Mouse (Mus musculus): ENCODE data around the gene Cdkn2aipnl. TPM values are rescaled to one million over a fixed set of nuclear protein-coding genes. Genes with fewer than 3 reads are reported as not detected.
A peak's percentile ranks its signal among the peaks of the same experiment; 100 is the strongest.

The Cdkn2aipnl gene
- polyA plus RNA-seq, 1 experiment from 2014 or later = 114 TPM

DNA sequence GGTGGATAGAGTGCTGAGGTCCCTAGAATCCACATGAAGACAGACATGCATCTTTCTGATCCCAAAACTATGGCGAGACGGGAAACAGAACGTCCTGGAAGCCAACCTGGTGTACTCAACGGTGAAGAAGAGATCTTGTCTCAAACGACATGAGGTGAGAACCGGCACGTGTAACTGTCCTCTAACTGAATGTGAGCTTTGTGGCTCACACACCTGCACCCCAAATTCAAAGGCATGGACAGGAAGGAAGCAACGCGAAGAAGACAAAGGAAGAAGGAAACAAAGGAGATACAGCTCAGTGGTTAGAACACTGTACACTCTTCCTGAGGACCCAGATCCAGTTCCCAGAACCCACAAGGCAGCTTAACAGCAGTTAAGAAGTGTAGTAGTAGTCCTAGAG, 17.5 kb upstream of the Cdkn2aipnl start:
- Histone ChIP-seq H3K27me3 (no peaks in the 10 kb centered on the region), H3K4me3 (replicated peaks) (no peak overlapping the region), H3K27ac (no peak overlapping the region), H3K4me2 (no peak overlapping the region), H3K9me3 (no peaks in the 10 kb centered on the region), H3K9ac (no peak overlapping the region), H3K36me3 (replicated peaks) (no peaks in the 10 kb centered on the region), H3K4me1 (peaks cover 6% of the 10 kb centered on the region; the same call in 1 of the 2 replicates)
- no peak for ATAC-seq (ENCODE audit: low FRiP score)
- WGBS = 91% methylated on average over 9 of the region's 9 CpGs

DNA sequence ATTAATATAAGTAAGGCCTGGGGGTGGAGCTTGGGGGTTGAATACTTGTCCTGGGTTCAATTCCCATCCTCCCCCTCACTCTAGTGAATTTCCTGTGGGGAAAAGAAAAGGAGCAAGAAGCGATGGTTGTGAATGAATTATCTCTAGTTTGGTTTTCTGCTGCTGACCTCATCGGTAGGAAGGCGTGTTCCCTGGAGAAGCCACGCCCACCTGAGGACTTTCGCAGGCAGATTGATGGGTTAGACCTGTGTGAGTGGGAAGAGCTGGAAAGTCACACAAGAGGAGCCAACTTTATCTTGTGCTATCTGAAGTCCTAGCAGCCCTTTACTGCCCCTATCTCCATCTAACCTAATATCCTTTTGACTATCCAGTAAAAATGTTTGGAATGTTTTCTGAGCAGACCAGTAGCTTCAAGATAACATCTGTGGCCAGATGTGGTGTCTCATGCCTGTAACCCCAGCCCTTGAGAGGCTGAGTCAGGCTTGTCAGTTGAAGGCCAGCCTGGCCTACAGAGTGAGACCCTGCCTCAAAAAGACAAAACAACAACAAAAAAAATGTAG, 15.5 kb upstream of the Cdkn2aipnl start:
- Histone ChIP-seq H3K4me1 (no peaks in the 10 kb centered on the region), H3K27me3 (no peaks in the 10 kb centered on the region), H3K9me3 (no peaks in the 10 kb centered on the region), H3K9ac (no peak overlapping the region), H3K4me3 (replicated peaks) (no peak overlapping the region), H3K4me2 (no peak overlapping the region), H3K27ac (no peak overlapping the region), H3K36me3 (replicated peaks) (no peaks in the 10 kb centered on the region)
- no peak for ATAC-seq (ENCODE audit: low FRiP score)
- 59% methylated on average over 5 of the region's 5 CpGs for WGBS

DNA sequence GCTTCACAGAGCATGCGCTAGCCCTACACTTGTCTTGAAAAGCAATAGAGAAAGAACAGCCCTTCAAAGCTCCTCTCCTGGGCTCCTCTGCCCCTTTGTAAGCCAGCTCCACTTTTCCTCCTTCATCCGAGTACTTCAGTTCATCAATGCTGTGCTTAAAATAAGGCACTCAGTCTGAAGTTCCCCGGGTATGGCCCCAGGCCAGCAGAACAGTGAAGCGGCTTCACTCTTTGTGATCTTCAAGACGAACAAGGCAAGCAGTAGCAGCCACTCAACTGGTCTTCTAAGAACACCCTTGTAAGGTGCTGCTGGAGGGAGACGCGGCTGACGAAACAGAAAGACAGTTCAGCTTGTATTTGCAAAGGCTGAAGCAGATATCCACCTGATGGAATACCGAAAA, 11.3 kb upstream of the Cdkn2aipnl start:
- no peaks in the 10 kb centered on the region for H3K4me1 ChIP-seq
- WGBS = 77% methylated on average over 9 of the region's 9 CpGs
- H3K36me3 ChIP-seq (replicated peaks) = no peaks in the 10 kb centered on the region
- H3K9me3 ChIP-seq = no peaks in the 10 kb centered on the region
- no peak overlapping the region for H3K4me2 ChIP-seq
- no peak overlapping the region for H3K4me3 ChIP-seq (replicated peaks)
- no peak overlapping the region for H3K27ac ChIP-seq
- H3K27me3 ChIP-seq = no peaks in the 10 kb centered on the region
- no peak overlapping the region for H3K9ac ChIP-seq
- no peak for ATAC-seq (ENCODE audit: low FRiP score)

DNA sequence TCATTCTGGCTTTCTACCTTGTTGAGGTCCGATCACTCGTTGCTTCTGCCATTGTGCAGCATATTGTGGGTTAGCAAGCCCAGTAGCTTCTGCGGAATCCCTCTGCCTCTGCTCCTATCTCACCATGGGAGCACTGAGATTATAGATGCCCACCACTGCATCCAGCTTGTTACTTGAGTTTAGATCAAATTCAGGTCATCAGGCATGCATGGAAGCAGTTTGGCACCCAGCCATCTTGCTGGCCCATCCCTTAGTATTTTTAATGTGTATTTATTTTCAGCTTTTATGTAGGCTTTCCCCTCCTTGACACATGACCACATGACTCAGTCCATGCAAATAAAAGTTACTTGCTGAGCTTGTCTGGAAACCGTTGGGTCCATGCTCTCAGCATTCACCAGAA, 9.7 kb upstream of the Cdkn2aipnl start:
- Histone ChIP-seq H3K4me1 (no peaks in the 10 kb centered on the region), H3K36me3 (replicated peaks) (no peaks in the 10 kb centered on the region), H3K27ac (no peak overlapping the region), H3K27me3 (no peaks in the 10 kb centered on the region), H3K9me3 (no peaks in the 10 kb centered on the region), H3K4me2 (no peak overlapping the region), H3K4me3 (replicated peaks) (no peak overlapping the region), H3K9ac (no peak overlapping the region)
- ATAC-seq (ENCODE audit: low FRiP score) = no peak
- 85% methylated on average over 4 of the region's 4 CpGs for WGBS

DNA sequence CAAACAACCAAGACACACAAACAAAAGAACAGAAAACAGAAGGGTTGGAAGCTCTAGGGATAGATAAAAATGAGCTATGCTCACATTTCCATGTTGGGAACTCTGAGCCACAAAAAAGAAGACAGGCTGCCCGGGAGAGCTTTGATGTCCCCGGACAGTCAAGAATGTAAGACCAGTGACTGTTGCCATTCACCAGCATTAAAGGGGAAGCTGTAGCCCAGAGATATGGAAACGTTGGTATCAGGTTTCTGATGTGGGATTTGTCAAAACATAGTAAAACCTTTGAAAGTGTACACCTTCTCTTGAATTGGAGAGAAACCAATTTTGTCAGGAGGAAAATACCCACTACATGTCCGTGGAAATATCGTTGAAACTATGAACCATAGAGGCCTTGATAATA, 8.0 kb upstream of the Cdkn2aipnl start:
- H3K36me3 ChIP-seq (replicated peaks) = no peaks in the 10 kb centered on the region
- no peaks in the 10 kb centered on the region for H3K27me3 ChIP-seq
- no peak overlapping the region for H3K9ac ChIP-seq
- WGBS = 84% methylated on average over 5 of the region's 5 CpGs
- no peak for ATAC-seq (ENCODE audit: low FRiP score)
- no peak overlapping the region for H3K27ac ChIP-seq
- no peaks in the 10 kb centered on the region for H3K9me3 ChIP-seq
- H3K4me1 ChIP-seq = no peaks in the 10 kb centered on the region
- H3K4me2 ChIP-seq = no peak overlapping the region
- H3K4me3 ChIP-seq (replicated peaks) = no peak overlapping the region

DNA sequence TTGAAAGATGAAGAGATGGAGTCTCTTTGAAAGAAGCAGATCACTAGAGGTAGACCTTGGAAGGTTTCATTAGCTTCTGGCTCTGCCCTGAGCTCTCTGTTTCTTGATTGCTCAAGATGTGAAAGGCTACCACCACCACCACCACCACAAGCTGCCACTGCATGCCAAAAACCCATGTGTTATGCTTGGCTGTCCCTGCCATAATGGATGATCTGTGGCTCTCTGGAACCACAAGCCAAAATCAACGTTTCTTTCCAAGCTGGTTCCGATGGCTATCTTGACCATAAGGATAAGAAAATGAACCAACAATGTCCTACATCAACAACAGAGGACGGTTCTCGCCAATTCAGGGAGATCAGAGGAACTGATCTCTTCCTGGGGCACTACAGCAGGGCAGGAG, 7.4 kb upstream of the Cdkn2aipnl start:
- no peak overlapping the region for H3K9ac ChIP-seq
- no peaks in the 10 kb centered on the region for H3K36me3 ChIP-seq (replicated peaks)
- no peak for ATAC-seq (ENCODE audit: low FRiP score)
- no peaks in the 10 kb centered on the region for H3K4me1 ChIP-seq
- H3K4me2 ChIP-seq = no peak overlapping the region
- H3K27ac ChIP-seq = no peak overlapping the region
- H3K4me3 ChIP-seq (replicated peaks) = no peak overlapping the region
- no peaks in the 10 kb centered on the region for H3K9me3 ChIP-seq
- 91% methylated on average over 4 of the region's 4 CpGs for WGBS
- no peaks in the 10 kb centered on the region for H3K27me3 ChIP-seq

DNA sequence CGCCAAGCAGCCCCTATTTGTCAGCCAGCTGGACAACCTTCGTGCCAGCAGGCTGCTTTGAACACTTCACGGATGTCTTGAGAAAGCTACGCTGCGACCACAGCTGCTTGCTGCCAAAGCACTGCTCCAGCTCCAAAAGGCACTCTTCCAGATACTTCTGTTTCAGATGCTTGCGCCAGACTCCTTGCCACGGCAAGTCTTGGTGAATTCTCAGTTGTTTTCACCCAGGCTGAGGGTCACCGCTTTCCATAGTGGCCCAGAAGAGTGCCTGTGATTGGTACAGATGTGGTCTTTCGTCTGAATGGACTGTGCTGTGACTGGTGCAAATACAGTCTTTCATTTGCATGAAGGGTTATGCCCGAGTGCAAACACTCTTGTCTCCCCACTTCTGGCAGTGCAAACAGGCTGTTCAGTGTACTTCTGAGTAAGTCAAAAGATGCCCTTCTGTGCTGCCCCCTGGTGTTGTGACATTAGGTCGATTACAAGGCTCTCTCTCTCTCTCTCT, 6.4 kb upstream of the Cdkn2aipnl start:
- no peak overlapping the region for H3K27ac ChIP-seq
- no peaks in the 10 kb centered on the region for H3K4me1 ChIP-seq
- WGBS = 74% methylated on average over 11 of the region's 11 CpGs
- no peak overlapping the region for H3K4me2 ChIP-seq
- no peaks in the 10 kb centered on the region for H3K9me3 ChIP-seq
- H3K27me3 ChIP-seq = no peaks in the 10 kb centered on the region
- H3K36me3 ChIP-seq (replicated peaks) = no peaks in the 10 kb centered on the region
- ATAC-seq (ENCODE audit: low FRiP score) = no peak
- H3K4me3 ChIP-seq (replicated peaks) = no peak overlapping the region
- H3K9ac ChIP-seq = no peak overlapping the region

DNA sequence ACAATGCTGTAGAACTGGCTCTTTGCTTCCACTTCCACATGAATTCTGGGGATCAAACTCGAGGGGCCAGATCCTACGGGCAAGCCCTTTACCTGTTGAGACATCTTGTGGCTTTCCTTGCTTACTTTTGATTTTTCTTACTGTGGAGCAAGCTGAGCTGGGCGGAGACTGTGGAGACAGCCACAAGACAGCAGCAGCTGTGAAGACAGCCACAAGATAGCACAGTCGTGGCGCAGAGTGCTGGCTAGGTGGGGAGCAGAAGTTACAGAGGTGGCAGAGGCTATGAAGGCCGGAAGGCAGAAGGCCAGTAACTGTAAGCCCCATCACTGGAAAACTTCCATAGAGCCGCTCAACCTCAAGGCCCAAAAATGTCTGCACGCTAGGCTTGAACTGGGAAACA, 5.7 kb upstream of the Cdkn2aipnl start:
- H3K36me3 ChIP-seq (replicated peaks) = no peaks in the 10 kb centered on the region
- no peaks in the 10 kb centered on the region for H3K4me1 ChIP-seq
- no peaks in the 10 kb centered on the region for H3K27me3 ChIP-seq
- no peak overlapping the region for H3K4me3 ChIP-seq (replicated peaks)
- no peaks in the 10 kb centered on the region for H3K9me3 ChIP-seq
- H3K4me2 ChIP-seq = no peak overlapping the region
- no peak for ATAC-seq (ENCODE audit: low FRiP score)
- WGBS = 90% methylated on average over 8 of the region's 8 CpGs
- no peak overlapping the region for H3K27ac ChIP-seq
- H3K9ac ChIP-seq = no peak overlapping the region

DNA sequence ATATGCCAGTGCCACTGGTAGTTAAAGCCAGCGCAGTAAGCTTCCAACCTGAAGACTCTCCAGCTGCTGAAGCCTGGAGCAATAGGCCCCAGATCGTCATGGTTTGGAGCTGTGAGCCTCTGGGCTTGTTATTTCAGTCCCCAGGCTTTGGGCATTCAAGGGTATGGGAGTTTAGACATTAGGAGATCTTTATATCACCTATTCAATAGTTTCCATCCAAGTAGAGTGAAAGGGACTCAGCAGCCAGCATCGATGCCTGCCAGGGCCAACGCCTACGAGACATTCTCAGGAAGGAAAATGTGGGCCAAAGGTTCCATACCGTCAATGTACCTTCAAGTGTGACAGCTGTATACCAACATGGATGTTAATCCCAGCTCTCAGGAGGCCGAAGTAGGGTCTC, 5.2 kb upstream of the Cdkn2aipnl start:
- H3K4me3 ChIP-seq (replicated peaks) = no peak overlapping the region
- H3K4me1 ChIP-seq = no peaks in the 10 kb centered on the region
- no peaks in the 10 kb centered on the region for H3K9me3 ChIP-seq
- H3K27me3 ChIP-seq = no peaks in the 10 kb centered on the region
- H3K9ac ChIP-seq = no peak overlapping the region
- H3K27ac ChIP-seq = no peak overlapping the region
- no peaks in the 10 kb centered on the region for H3K36me3 ChIP-seq (replicated peaks)
- H3K4me2 ChIP-seq = no peak overlapping the region
- no peak for ATAC-seq (ENCODE audit: low FRiP score)
- 91% methylated on average over 7 of the region's 7 CpGs for WGBS

DNA sequence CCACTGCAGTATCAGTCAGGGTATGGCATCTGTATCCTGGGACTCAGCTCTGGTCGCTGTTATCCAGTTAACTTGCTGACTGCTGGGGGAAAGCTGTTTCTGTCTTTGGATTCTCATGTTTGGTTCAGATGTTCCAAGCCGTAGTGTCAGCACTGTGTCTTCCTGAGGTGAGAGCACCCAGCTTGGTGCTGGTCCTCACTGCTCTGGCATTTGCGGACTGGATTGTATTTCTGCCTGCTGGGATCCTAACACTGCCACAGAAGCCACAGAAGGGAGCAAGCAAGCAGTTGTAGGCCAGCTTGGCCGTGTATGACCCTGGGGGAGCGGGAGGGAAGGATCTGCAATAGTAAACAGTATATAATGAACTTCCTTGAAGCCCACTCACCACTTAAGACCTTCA, 810 bp upstream of the Cdkn2aipnl start:
- H3K4me1 ChIP-seq = peaks cover 13% of the 10 kb centered on the region
- H3K27ac ChIP-seq = no peak overlapping the region
- no peaks in the 10 kb centered on the region for H3K9me3 ChIP-seq
- H3K27me3 ChIP-seq = no peaks in the 10 kb centered on the region
- 84% methylated on average over 5 of the region's 5 CpGs for WGBS
- no peak overlapping the region for H3K9ac ChIP-seq
- no peak overlapping the region for H3K4me3 ChIP-seq (replicated peaks)
- no peak for ATAC-seq (ENCODE audit: low FRiP score)
- H3K36me3 ChIP-seq (replicated peaks) = peaks cover 19% of the 10 kb centered on the region
- H3K4me2 ChIP-seq = no peak overlapping the region

DNA sequence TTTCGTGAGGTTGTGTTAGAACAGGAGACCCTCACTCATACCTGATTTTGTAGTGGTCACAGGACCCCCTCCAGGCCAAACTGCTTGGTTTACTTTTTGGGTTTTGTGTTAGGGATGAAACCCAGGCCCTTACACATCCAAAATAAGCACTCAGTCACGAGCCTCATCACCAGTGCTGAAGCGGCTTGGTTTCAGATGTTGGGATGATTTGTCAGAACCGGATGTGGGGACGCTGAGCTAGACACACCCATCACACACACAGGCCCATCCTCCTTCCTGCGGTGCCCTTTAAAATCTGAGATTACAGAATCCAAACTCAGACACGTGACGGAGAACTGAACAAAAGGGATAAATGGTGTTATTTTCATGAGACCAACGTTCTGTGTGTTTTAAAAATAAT, 1.4 kb downstream of the Cdkn2aipnl start:
- peaks cover 13% of the 10 kb centered on the region for H3K4me1 ChIP-seq
- H3K4me3 ChIP-seq (replicated peaks) = no peak overlapping the region
- no peaks in the 10 kb centered on the region for H3K9me3 ChIP-seq
- no peak for ATAC-seq (ENCODE audit: low FRiP score)
- 91% methylated on average over 9 of the region's 9 CpGs for WGBS
- H3K27ac ChIP-seq = no peak overlapping the region
- no peak overlapping the region for H3K9ac ChIP-seq
- no peaks in the 10 kb centered on the region for H3K27me3 ChIP-seq
- peaks cover 41% of the 10 kb centered on the region for H3K36me3 ChIP-seq (replicated peaks)
- H3K4me2 ChIP-seq = 0 out of 2 replicates have a peak overlapping the region, but pooled peaks have one; percentile 95

DNA sequence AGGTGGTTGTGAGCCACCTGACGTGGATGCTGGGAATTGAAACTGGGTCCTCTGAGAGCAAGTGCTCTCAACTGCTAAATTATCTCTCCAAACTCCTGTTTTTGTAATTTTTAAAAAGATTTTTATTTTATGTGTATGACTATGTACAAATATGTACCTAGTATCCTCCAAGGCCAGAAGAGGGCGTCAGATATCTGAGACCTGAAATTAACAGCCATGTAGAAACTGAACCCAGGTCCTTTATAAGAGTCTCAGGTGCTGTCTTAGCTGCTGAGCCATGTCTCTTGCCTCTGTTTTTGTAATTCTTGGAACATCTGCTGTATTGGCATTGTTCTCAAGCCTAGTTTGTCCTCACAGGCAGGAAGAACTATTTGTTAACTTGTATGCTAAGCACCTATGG, 2.0 kb downstream of the Cdkn2aipnl start:
- WGBS = 88% methylated on average over 2 of the region's 2 CpGs
- H3K27me3 ChIP-seq = no peaks in the 10 kb centered on the region
- no peak overlapping the region for H3K27ac ChIP-seq
- H3K9ac ChIP-seq = no peak overlapping the region
- no peak for ATAC-seq (ENCODE audit: low FRiP score)
- H3K4me3 ChIP-seq (replicated peaks) = no peak overlapping the region
- H3K4me1 ChIP-seq = peaks cover 13% of the 10 kb centered on the region
- no peaks in the 10 kb centered on the region for H3K9me3 ChIP-seq
- H3K4me2 ChIP-seq = no peak overlapping the region
- H3K36me3 ChIP-seq (replicated peaks) = peaks cover 45% of the 10 kb centered on the region

DNA sequence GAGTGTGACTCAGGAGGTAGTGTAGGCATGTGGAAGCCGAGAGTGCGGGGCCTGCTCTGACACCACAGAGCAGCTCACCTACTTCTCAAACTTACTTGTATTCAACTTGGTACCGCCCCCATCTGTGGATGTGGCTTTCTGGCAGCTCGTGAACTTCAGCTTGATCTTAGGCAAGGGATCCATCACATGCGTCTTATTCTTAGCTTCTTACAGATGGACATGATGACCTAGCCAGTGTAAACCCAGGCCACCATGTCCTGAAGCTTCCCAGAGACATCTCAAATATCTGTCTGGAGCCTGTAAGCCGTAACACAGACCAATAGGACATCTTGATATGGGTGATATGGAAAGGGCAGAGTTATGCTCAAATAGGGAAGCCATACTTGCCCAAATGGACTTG, 4.2 kb downstream of the Cdkn2aipnl start:
- no peak overlapping the region for H3K27ac ChIP-seq
- H3K36me3 ChIP-seq (replicated peaks) = peaks cover 59% of the 10 kb centered on the region
- H3K9me3 ChIP-seq = no peaks in the 10 kb centered on the region
- no peak overlapping the region for H3K4me2 ChIP-seq
- H3K9ac ChIP-seq = no peak overlapping the region
- WGBS = 95% methylated on average over 6 of the region's 6 CpGs
- H3K4me1 ChIP-seq = peaks cover 13% of the 10 kb centered on the region
- ATAC-seq (ENCODE audit: low FRiP score) = no peak
- H3K4me3 ChIP-seq (replicated peaks) = no peak overlapping the region
- H3K27me3 ChIP-seq = no peaks in the 10 kb centered on the region

Data from forebrain, embryonic 12.5 days (tissue).